Mouse (Mus musculus) MEL (cell line): ENCODE results near the gene Mgll. TPM values are rescaled to one million over a fixed set of nuclear protein-coding genes. Genes with fewer than 3 reads are reported as not detected.

Experiments used
- DNase-seq: peaks from one replicate; pipeline ENCODE4 v3.0.0; 2011; ENCODE audit warnings: low read depth, low spot score
- H3K27ac ChIP-seq: 2 replicates; pipeline ENCODE4 v1.5.1; 2012; ENCODE audit warnings: low read depth, mild to moderate bottlenecking, control low read depth, low read length, moderate library complexity; ENCODE audit not compliant: control insufficient read depth
- H3K27me3 ChIP-seq, 2 experiments: fragments of 150-350 bp in 1 of 2; sonication (generic) in 1 of 2; 2 replicates each; pipeline ENCODE4 v1.6.1; 2012; ENCODE audit warnings: low read length in 2 of 2, mild to moderate bottlenecking in 2 of 2, improper control_type of control experiment in 1 of 2, moderate library complexity in 1 of 2; ENCODE audit not compliant: insufficient read depth in 2 of 2, control insufficient read depth in 1 of 2
- H3K36me3 ChIP-seq, 2 experiments: 2 replicates each; pipeline ENCODE4 v1.6.1; 2012 to 2014; ENCODE audit warnings: low read length in 2 of 2, improper control_type of control experiment in 1 of 2, inconsistent platforms in 1 of 2, mild to moderate bottlenecking in 1 of 2; ENCODE audit not compliant: insufficient read depth in 2 of 2, control insufficient read depth in 1 of 2
- H3K4me1 ChIP-seq, 2 experiments: fragments of 150-350 bp in 1 of 2; sonication (generic) in 1 of 2; 2 replicates each; pipeline ENCODE4 v1.6.1; 2012; ENCODE audit warnings: low read length in 2 of 2, improper control_type of control experiment in 1 of 2, mild to moderate bottlenecking in 1 of 2; ENCODE audit not compliant: insufficient read depth in 2 of 2, control insufficient read depth in 1 of 2
- H3K4me3 ChIP-seq, 2 experiments: fragments of 150-350 bp in 1 of 2; sonication (generic) in 1 of 2; 2 replicates each; pipeline ENCODE4 v1.5.1; 2012; ENCODE audit warnings: low read depth in 2 of 2, low read length in 2 of 2, mild to moderate bottlenecking in 2 of 2, moderate library complexity in 2 of 2, control low read depth in 1 of 2, improper control_type of control experiment in 1 of 2; ENCODE audit not compliant: control insufficient read depth in 1 of 2, insufficient read depth in 1 of 2
- H3K79me2 ChIP-seq: 2 replicates; pipeline ENCODE4 v1.6.1; 2012; ENCODE audit warnings: mild to moderate bottlenecking, low read length, moderate library complexity; ENCODE audit not compliant: control insufficient read depth, poor library complexity, insufficient read depth
- H3K9ac ChIP-seq: 2 replicates; pipeline ENCODE4 v1.6.1; 2012; ENCODE audit warnings: low read depth, mild to moderate bottlenecking, control low read depth, low read length, moderate library complexity; ENCODE audit not compliant: control insufficient read depth, poor library complexity, severe bottlenecking
- H3K9me3 ChIP-seq: fragments of 150-350 bp; sonication (generic); replicated peaks from 2 replicates; pipeline ENCODE4 v1.6.1; 2012; ENCODE audit warnings: mild to moderate bottlenecking, low read length, improper control_type of control experiment, moderate library complexity; ENCODE audit not compliant: insufficient read depth
- CHD2 ChIP-seq: IDR thresholded peaks from 2 replicates; pipeline ENCODE4 v1.6.1; 2011; ENCODE audit warnings: low read length, improper control_type of control experiment
- GABPA ChIP-seq: IDR thresholded peaks from 2 replicates; pipeline ENCODE4 v1.6.1; 2012; ENCODE audit warnings: low read depth, mild to moderate bottlenecking, inconsistent platforms, low read length, improper control_type of control experiment, moderate library complexity
- GATA1 ChIP-seq: IDR thresholded peaks from 2 replicates; pipeline ENCODE4 v1.6.1; 2011; ENCODE audit warnings: low read depth, low read length, improper control_type of control experiment
- JUND ChIP-seq: IDR thresholded peaks from 2 replicates; pipeline ENCODE4 v1.6.1; 2011; ENCODE audit warnings: low read depth, mild to moderate bottlenecking, improper control_type of control experiment, low read length
- MAFK ChIP-seq: IDR thresholded peaks from 2 replicates; pipeline ENCODE4 v1.6.1; 2011; ENCODE audit warnings: low read depth, mild to moderate bottlenecking, low read length, improper control_type of control experiment, borderline replicate concordance
- MAX ChIP-seq: IDR thresholded peaks from 2 replicates; pipeline ENCODE4 v1.6.1; 2011; ENCODE audit warnings: low read length, improper control_type of control experiment
- MAZ ChIP-seq: IDR thresholded peaks from 2 replicates; pipeline ENCODE4 v1.6.1; 2012; ENCODE audit warnings: low read depth, mild to moderate bottlenecking, inconsistent platforms, low read length, improper control_type of control experiment
- MEF2A ChIP-seq: IDR thresholded peaks from 2 replicates; pipeline ENCODE4 v1.6.1; 2014; ENCODE audit warnings: low read depth, mild to moderate bottlenecking, inconsistent platforms, low read length, improper control_type of control experiment; ENCODE audit not compliant: poor library complexity, insufficient replicate concordance, severe bottlenecking; ENCODE audit errors: extremely low read depth
- MXI1 ChIP-seq: IDR thresholded peaks from 2 replicates; pipeline ENCODE4 v1.6.1; 2011; ENCODE audit warnings: mild to moderate bottlenecking, low read depth, low read length, improper control_type of control experiment
- MYB ChIP-seq: IDR thresholded peaks from 2 replicates; pipeline ENCODE4 v1.6.1; 2011; ENCODE audit warnings: mild to moderate bottlenecking, low read depth, low read length, improper control_type of control experiment
- MYC ChIP-seq: IDR thresholded peaks from 2 replicates; pipeline ENCODE4 v1.6.1; 2011; ENCODE audit warnings: low read depth, mild to moderate bottlenecking, low read length, improper control_type of control experiment, moderate library complexity
- POLR2AphosphoS2 ChIP-seq: IDR thresholded peaks from 2 replicates; pipeline ENCODE4 v1.6.1; 2011; ENCODE audit warnings: low read length, improper control_type of control experiment
- POLR2AphosphoS5 ChIP-seq: IDR thresholded peaks from 2 replicates; pipeline ENCODE4 v1.6.1; 2012; ENCODE audit warnings: low read depth, borderline replicate concordance, mild to moderate bottlenecking, inconsistent platforms, low read length, moderate library complexity, mixed read lengths
- SIN3A ChIP-seq: IDR thresholded peaks from 2 replicates; pipeline ENCODE4 v1.6.1; 2012; ENCODE audit warnings: low read length, improper control_type of control experiment, inconsistent platforms
- SMC3 ChIP-seq: IDR thresholded peaks from 2 replicates; pipeline ENCODE4 v1.6.1; 2011; ENCODE audit warnings: low read depth, low read length, improper control_type of control experiment
- TAL1 ChIP-seq: IDR thresholded peaks from 2 replicates; pipeline ENCODE4 v1.6.1; 2012; ENCODE audit warnings: mild to moderate bottlenecking, inconsistent platforms, low read length, moderate library complexity, mixed read lengths
- UBTF ChIP-seq: IDR thresholded peaks from 2 replicates; pipeline ENCODE4 v1.6.1; 2012; ENCODE audit warnings: low read depth, mild to moderate bottlenecking, inconsistent platforms, low read length, improper control_type of control experiment, moderate library complexity, borderline replicate concordance; ENCODE audit not compliant: insufficient read depth
- USF2 ChIP-seq, 2 experiments: IDR thresholded peaks; 2 replicates each; pipeline ENCODE4 v1.6.1; 2011 to 2012; ENCODE audit warnings: improper control_type of control experiment in 2 of 2, low read length in 2 of 2, borderline replicate concordance in 1 of 2, inconsistent platforms in 1 of 2, low read depth in 1 of 2, mild to moderate bottlenecking in 1 of 2; ENCODE audit not compliant: insufficient read depth in 1 of 2
- ZC3H11A ChIP-seq: IDR thresholded peaks from 2 replicates; pipeline ENCODE4 v1.6.1; 2012; ENCODE audit warnings: low read depth, mild to moderate bottlenecking, inconsistent platforms, low read length, improper control_type of control experiment
- ZKSCAN1 ChIP-seq: IDR thresholded peaks from 2 replicates; pipeline ENCODE4 v1.6.1; 2012; ENCODE audit warnings: low read depth, mild to moderate bottlenecking, inconsistent platforms, low read length, improper control_type of control experiment, moderate library complexity
- polyA plus RNA-seq, 2 experiments: library from polyadenylated mRNA; stranded (reverse) in 1 of 2; unstranded in 1 of 2; fragments of >175 nt in 1 of 2; fragments of >200 nt in 1 of 2; gene quantifications; 2 replicates each; pipeline versions ENCODE4 v1.2.1 to v1.2.4; 2012; ENCODE audit warnings: low replicate concordance in 2 of 2, low read depth in 1 of 2; ENCODE audit not compliant: insufficient read length in 2 of 2, insufficient read depth in 1 of 2, missing spikeins in 1 of 2
- total RNA-seq: library from RNA; depleted of rRNA; stranded (reverse); fragments of 300-350 nt; gene quantifications from 2 replicates; pipeline ENCODE4 v1.2.3, GENCODE M21; 2012

The Mgll gene
- total and polyA plus RNA-seq, 3 experiments, result not detected

- no peak overlapping the region for H3K9ac ChIP-seq
- H3K27me3 ChIP-seq, result peaks cover 6 to 21% of the 10 kb centered on the region in 2 experiments; a peak in 3 of 4 replicates
These were observed 49.8 kb downstream of the Mgll start for GRCm38 (mm10) chr6:88774055-88774454.

GRCm38 (mm10) chr6:88775267-88775666 is 51.1 kb downstream of the Mgll start:
- H3K4me1 ChIP-seq, result 0 out of 4 replicates have a peak, but pooled peaks cover 0 to 2% of the 10 kb centered on the region in 2 experiments
- peaks cover 6 to 21% of the 10 kb centered on the region in 2 experiments; a peak in 3 of 4 replicates for H3K27me3 ChIP-seq
- H3K9ac ChIP-seq, result no peak overlapping the region
- no peaks in the 10 kb centered on the region for H3K79me2 ChIP-seq
- TF ChIP-seq ZKSCAN1, result no peak
- TF ChIP-seq MYB, result no peak
- TF ChIP-seq MAZ, result no peak
- no peak for TF ChIP-seq MYC
- TF ChIP-seq SMC3, result no peak
- no peak for TF ChIP-seq ZC3H11A
- TF ChIP-seq TAL1, result no peak
- TF ChIP-seq MAX, result no peak
- TF ChIP-seq GABPA, result no peak
- TF ChIP-seq GATA1, result no peak
- no peak for TF ChIP-seq JUND
- no peak for TF ChIP-seq MEF2A
- no peak for TF ChIP-seq SIN3A
- TF ChIP-seq CHD2, result no peak
- TF ChIP-seq POLR2AphosphoS5, result no peak
- TF ChIP-seq, all 39 proteins: peak for 0
- Histone ChIP-seq H3K36me3 (no peaks in the 10 kb centered on the region), H3K4me3 (no peak overlapping the region), H3K9me3 (no peaks in the 10 kb centered on the region), H3K27ac (no peak overlapping the region)
- no peak for DNase-seq

More at GRCm38 (mm10) chr6:88774055-88774454, 49.8 kb downstream of the Mgll start:
- Histone ChIP-seq H3K79me2 (no peaks in the 10 kb centered on the region), H3K36me3 (no peaks in the 10 kb centered on the region), H3K9me3 (no peaks in the 10 kb centered on the region), H3K4me3 (no peak overlapping the region), H3K27ac (no peak overlapping the region), H3K4me1 (0 out of 4 replicates have a peak, but pooled peaks cover 0 to 2% of the 10 kb centered on the region in 2 experiments)
- DNase-seq, result no peak
- TF ChIP-seq MAFK (no peak), POLR2AphosphoS2 (no peak), MAZ (no peak), MXI1 (no peak), UBTF (no peak), SIN3A (no peak), USF2 (IDR thresholded peaks at IDR 0.05; ENCODE audit: borderline replicate concordance in 1 of 2, insufficient read depth in 1 of 2, low read depth in 1 of 2, low read length in 2 of 2) (no peak)
